Mouse (Mus musculus): ENCODE measurements around the gene Ankrd55.
A peak's percentile ranks its signal among the peaks of the same experiment; 100 is the strongest.

The Ankrd55 gene

GRCm38 (mm10) chr13:112288225-112289178 lies at the start of gene Ankrd55:
Gene Ankrd55 (plus strand): TSS chr13:112288451.
- DNase-seq (ENCODE audit: low spot score in 2 of 2), result peak; percentile 47 to 51

- no peak for DNase-seq (ENCODE audit: low spot score in 2 of 2)
Measured at GRCm38 (mm10) chr13:112239239-112239638, 49.0 kb upstream of the Ankrd55 start.

GRCm38 (mm10) chr13:112241431-112241830 lies 46.8 kb upstream of the Ankrd55 start:
- no peak for DNase-seq (ENCODE audit: low spot score in 2 of 2)

- DNase-seq (ENCODE audit: low spot score in 2 of 2), result no peak
Measured at GRCm38 (mm10) chr13:112245131-112245530, 43.1 kb upstream of the Ankrd55 start.

GRCm38 (mm10) chr13:112251433-112251832 lies 36.8 kb upstream of the Ankrd55 start:
- DNase-seq (ENCODE audit: low spot score in 2 of 2), result no peak

- no peak for DNase-seq (ENCODE audit: low spot score in 2 of 2)
Measured at GRCm38 (mm10) chr13:112252012-112252411, 36.2 kb upstream of the Ankrd55 start.

- no peak for DNase-seq (ENCODE audit: low spot score in 2 of 2)
Measured at GRCm38 (mm10) chr13:112252991-112253620, 35.1 kb upstream of the Ankrd55 start.

- no peak for DNase-seq (ENCODE audit: low spot score in 2 of 2)
Measured at GRCm38 (mm10) chr13:112254116-112254515, 34.1 kb upstream of the Ankrd55 start.

- no peak for DNase-seq (ENCODE audit: low spot score in 2 of 2)
Measured at GRCm38 (mm10) chr13:112255862-112256261, 32.4 kb upstream of the Ankrd55 start.

GRCm38 (mm10) chr13:112258478-112258877 lies 29.8 kb upstream of the Ankrd55 start:
- DNase-seq (ENCODE audit: low spot score in 2 of 2), result peak; percentile 22 to 29

GRCm38 (mm10) chr13:112259398-112259797 lies 28.9 kb upstream of the Ankrd55 start:
- DNase-seq (ENCODE audit: low spot score in 2 of 2), result peak; percentile 60 to 69

- DNase-seq (ENCODE audit: low spot score in 2 of 2), result peak in 1 of 2 experiments; percentile 35
Measured at GRCm38 (mm10) chr13:112264666-112265065, 23.6 kb upstream of the Ankrd55 start.

- peak in 1 of 2 experiments; percentile 69 for DNase-seq (ENCODE audit: low spot score in 2 of 2)
Measured at GRCm38 (mm10) chr13:112271901-112272537, 16.2 kb upstream of the Ankrd55 start.

GRCm38 (mm10) chr13:112274636-112275035 lies 13.6 kb upstream of the Ankrd55 start:
- DNase-seq (ENCODE audit: low spot score in 2 of 2), result no peak

GRCm38 (mm10) chr13:112275951-112276350 lies 12.3 kb upstream of the Ankrd55 start:
- no peak for DNase-seq (ENCODE audit: low spot score in 2 of 2)

- DNase-seq (ENCODE audit: low spot score in 2 of 2), result no peak
Measured at GRCm38 (mm10) chr13:112277544-112277943, 10.7 kb upstream of the Ankrd55 start.

GRCm38 (mm10) chr13:112278251-112278650 lies 10.0 kb upstream of the Ankrd55 start:
- DNase-seq (ENCODE audit: low spot score in 2 of 2), result no peak

- no peak for DNase-seq (ENCODE audit: low spot score in 2 of 2)
Measured at GRCm38 (mm10) chr13:112287135-112287534, 1.1 kb upstream of the Ankrd55 start.

- DNase-seq (ENCODE audit: low spot score in 2 of 2), result peak in 1 of 2 experiments; percentile 28
Measured at GRCm38 (mm10) chr13:112287571-112288224, 553 bp upstream of the Ankrd55 start.

GRCm38 (mm10) chr13:112289338-112289737 lies 1.1 kb downstream of the Ankrd55 start:
- no peak for DNase-seq (ENCODE audit: low spot score in 2 of 2)

- DNase-seq (ENCODE audit: low spot score in 2 of 2), result no peak
Measured at GRCm38 (mm10) chr13:112289981-112290380, 1.7 kb downstream of the Ankrd55 start.

GRCm38 (mm10) chr13:112292489-112292888 lies 4.2 kb downstream of the Ankrd55 start:
- no peak for DNase-seq (ENCODE audit: low spot score in 2 of 2)
